Mouse (Mus musculus): Measurements from ENCODE around the gene Ptprn2. TPM values are rescaled to one million over a fixed set of nuclear protein-coding genes. Genes with fewer than 3 reads are reported as not detected.

The Ptprn2 gene
- polyA plus RNA-seq, 1 experiment from 2014 or later = 15.8 TPM

GRCm38 (mm10) chr12:117260391-117261164 lies 775.1 kb downstream of the Ptprn2 start:
- peak overlapping the region; percentile 58; the same call in 1 of the 2 replicates for H3K27ac ChIP-seq (replicated peaks; ENCODE audit: low read depth, low read length)
- DNase-seq = no peak
- 49% methylated on average over 6 of the region's 6 CpGs for WGBS

GRCm38 (mm10) chr12:117261165-117261440 lies 775.6 kb downstream of the Ptprn2 start:
- Histone ChIP-seq H3K4me3 (replicated peaks; ENCODE audit: low read depth, low read length) (no peak overlapping the region), H3K9ac (replicated peaks; ENCODE audit: low read length) (no peak overlapping the region), H3K4me1 (ENCODE audit: control insufficient read depth, insufficient read depth, low read length) (peaks cover 43% of the 10 kb centered on the region), H3K4me2 (ENCODE audit: low read length) (no peak overlapping the region), H3K36me3 (ENCODE audit: control insufficient read depth, insufficient read depth, low read length) (peaks cover 20% of the 10 kb centered on the region), H3K9me3 (ENCODE audit: control insufficient read depth, low read length) (no peaks in the 10 kb centered on the region), H3K27ac (replicated peaks; ENCODE audit: low read depth, low read length) (no peak overlapping the region), H3K27me3 (ENCODE audit: control insufficient read depth, insufficient read depth, low read length) (no peaks in the 10 kb centered on the region)
- 54% methylated on average over 3 of the region's 3 CpGs for WGBS
- ATAC-seq (ENCODE audit: low FRiP score, low TSS enrichment) (no peak), DNase-seq (no peak)

More at GRCm38 (mm10) chr12:117260391-117261164, 775.1 kb downstream of the Ptprn2 start:
- no peaks in the 10 kb centered on the region for H3K27me3 ChIP-seq (ENCODE audit: control insufficient read depth, insufficient read depth, low read length)
- H3K4me2 ChIP-seq (ENCODE audit: low read length) = no peak overlapping the region
- H3K4me3 ChIP-seq (replicated peaks; ENCODE audit: low read depth, low read length) = no peak overlapping the region
- H3K9me3 ChIP-seq (ENCODE audit: control insufficient read depth, low read length) = no peaks in the 10 kb centered on the region
- H3K9ac ChIP-seq (replicated peaks; ENCODE audit: low read length) = no peak overlapping the region
- no peak for ATAC-seq (ENCODE audit: low FRiP score, low TSS enrichment)
- H3K4me1 ChIP-seq (ENCODE audit: control insufficient read depth, insufficient read depth, low read length) = peaks cover 47% of the 10 kb centered on the region
- peaks cover 23% of the 10 kb centered on the region for H3K36me3 ChIP-seq (ENCODE audit: control insufficient read depth, insufficient read depth, low read length)

GRCm38 (mm10) chr12:117262003-117262402 lies 776.5 kb downstream of the Ptprn2 start:
- WGBS = 62% methylated on average over 2 of the region's 2 CpGs
- Histone ChIP-seq H3K27me3 (ENCODE audit: control insufficient read depth, insufficient read depth, low read length) (no peaks in the 10 kb centered on the region), H3K36me3 (ENCODE audit: control insufficient read depth, insufficient read depth, low read length) (peaks cover 24% of the 10 kb centered on the region), H3K4me3 (replicated peaks; ENCODE audit: low read depth, low read length) (no peak overlapping the region), H3K27ac (replicated peaks; ENCODE audit: low read depth, low read length) (peak overlapping the region; percentile 33; the same call in 1 of the 2 replicates), H3K4me1 (ENCODE audit: control insufficient read depth, insufficient read depth, low read length) (peaks cover 36% of the 10 kb centered on the region), H3K4me2 (ENCODE audit: low read length) (no peak overlapping the region), H3K9ac (replicated peaks; ENCODE audit: low read length) (no peak overlapping the region), H3K9me3 (ENCODE audit: control insufficient read depth, low read length) (no peaks in the 10 kb centered on the region)
- no peak for ATAC-seq (ENCODE audit: low FRiP score, low TSS enrichment)
- DNase-seq = no peak

GRCm38 (mm10) chr12:117263081-117263480 lies 777.6 kb downstream of the Ptprn2 start:
- Histone ChIP-seq H3K27me3 (ENCODE audit: control insufficient read depth, insufficient read depth, low read length) (no peaks in the 10 kb centered on the region), H3K9me3 (ENCODE audit: control insufficient read depth, low read length) (no peaks in the 10 kb centered on the region), H3K4me2 (ENCODE audit: low read length) (no peak overlapping the region), H3K9ac (replicated peaks; ENCODE audit: low read length) (no peak overlapping the region), H3K4me3 (replicated peaks; ENCODE audit: low read depth, low read length) (no peak overlapping the region), H3K27ac (replicated peaks; ENCODE audit: low read depth, low read length) (peak overlapping the region; percentile 43), H3K36me3 (ENCODE audit: control insufficient read depth, insufficient read depth, low read length) (peaks cover 28% of the 10 kb centered on the region), H3K4me1 (ENCODE audit: control insufficient read depth, insufficient read depth, low read length) (peaks cover 26% of the 10 kb centered on the region)
- no peak for ATAC-seq (ENCODE audit: low FRiP score, low TSS enrichment)
- DNase-seq = no peak
- WGBS = 86% methylated on average over 2 of the region's 2 CpGs

GRCm38 (mm10) chr12:117265211-117265610 lies 779.7 kb downstream of the Ptprn2 start:
- H3K36me3 ChIP-seq (ENCODE audit: control insufficient read depth, insufficient read depth, low read length) = peaks cover 35% of the 10 kb centered on the region
- 32% methylated on average over 1 of the region's 1 CpGs for WGBS
- no peak overlapping the region for H3K4me3 ChIP-seq (replicated peaks; ENCODE audit: low read depth, low read length)
- H3K9me3 ChIP-seq (ENCODE audit: control insufficient read depth, low read length) = no peaks in the 10 kb centered on the region
- no peak overlapping the region for H3K4me2 ChIP-seq (ENCODE audit: low read length)
- peak overlapping the region; percentile 38; the same call in 1 of the 2 replicates for H3K27ac ChIP-seq (replicated peaks; ENCODE audit: low read depth, low read length)
- ATAC-seq (ENCODE audit: low FRiP score, low TSS enrichment) (no peak), DNase-seq (no peak)
- H3K4me1 ChIP-seq (ENCODE audit: control insufficient read depth, insufficient read depth, low read length) = peaks cover 34% of the 10 kb centered on the region
- no peaks in the 10 kb centered on the region for H3K27me3 ChIP-seq (ENCODE audit: control insufficient read depth, insufficient read depth, low read length)
- H3K9ac ChIP-seq (replicated peaks; ENCODE audit: low read length) = no peak overlapping the region

GRCm38 (mm10) chr12:117268543-117269172 lies 783.1 kb downstream of the Ptprn2 start:
- peaks cover 50% of the 10 kb centered on the region for H3K36me3 ChIP-seq (ENCODE audit: control insufficient read depth, insufficient read depth, low read length)
- H3K9ac ChIP-seq (replicated peaks; ENCODE audit: low read length) = no peak overlapping the region
- H3K27ac ChIP-seq (replicated peaks; ENCODE audit: low read depth, low read length) = peak overlapping the region; percentile 84
- no peak for DNase-seq
- no peaks in the 10 kb centered on the region for H3K9me3 ChIP-seq (ENCODE audit: control insufficient read depth, low read length)
- H3K4me1 ChIP-seq (ENCODE audit: control insufficient read depth, insufficient read depth, low read length) = peaks cover 52% of the 10 kb centered on the region
- no peak for ATAC-seq (ENCODE audit: low FRiP score, low TSS enrichment)
- H3K4me3 ChIP-seq (replicated peaks; ENCODE audit: low read depth, low read length) = no peak overlapping the region
- H3K27me3 ChIP-seq (ENCODE audit: control insufficient read depth, insufficient read depth, low read length) = no peaks in the 10 kb centered on the region
- H3K4me2 ChIP-seq (ENCODE audit: low read length) = no peak overlapping the region
- 79% methylated on average over 7 of the region's 7 CpGs for WGBS

- Histone ChIP-seq H3K9me3 (ENCODE audit: control insufficient read depth, low read length) (no peaks in the 10 kb centered on the region), H3K36me3 (ENCODE audit: control insufficient read depth, insufficient read depth, low read length) (peaks cover 55% of the 10 kb centered on the region), H3K4me3 (replicated peaks; ENCODE audit: low read depth, low read length) (no peak overlapping the region), H3K4me2 (ENCODE audit: low read length) (no peak overlapping the region), H3K27ac (replicated peaks; ENCODE audit: low read depth, low read length) (peak overlapping the region; percentile 84), H3K27me3 (ENCODE audit: control insufficient read depth, insufficient read depth, low read length) (no peaks in the 10 kb centered on the region), H3K4me1 (ENCODE audit: control insufficient read depth, insufficient read depth, low read length) (peaks cover 58% of the 10 kb centered on the region), H3K9ac (replicated peaks; ENCODE audit: low read length) (no peak overlapping the region)
- ATAC-seq (ENCODE audit: low FRiP score, low TSS enrichment) (peak; percentile 34; the same call in 1 of the 2 replicates), DNase-seq (peak; percentile 72)
- 11% methylated on average over 4 of the region's 4 CpGs for WGBS
These were observed 783.8 kb downstream of the Ptprn2 start for GRCm38 (mm10) chr12:117269310-117269709.

GRCm38 (mm10) chr12:117270199-117270598 lies 784.7 kb downstream of the Ptprn2 start:
- 90% methylated on average over 4 of the region's 4 CpGs for WGBS
- H3K4me3 ChIP-seq (replicated peaks; ENCODE audit: low read depth, low read length) = no peak overlapping the region
- peaks cover 63% of the 10 kb centered on the region for H3K36me3 ChIP-seq (ENCODE audit: control insufficient read depth, insufficient read depth, low read length)
- DNase-seq (no peak), ATAC-seq (ENCODE audit: low FRiP score, low TSS enrichment) (no peak)
- H3K27ac ChIP-seq (replicated peaks; ENCODE audit: low read depth, low read length) = peak overlapping the region; percentile 84
- no peaks in the 10 kb centered on the region for H3K27me3 ChIP-seq (ENCODE audit: control insufficient read depth, insufficient read depth, low read length)
- H3K9ac ChIP-seq (replicated peaks; ENCODE audit: low read length) = no peak overlapping the region
- no peak overlapping the region for H3K4me2 ChIP-seq (ENCODE audit: low read length)
- H3K9me3 ChIP-seq (ENCODE audit: control insufficient read depth, low read length) = no peaks in the 10 kb centered on the region
- peaks cover 58% of the 10 kb centered on the region for H3K4me1 ChIP-seq (ENCODE audit: control insufficient read depth, insufficient read depth, low read length)
